Mouse (Mus musculus): ENCODE results near the gene Tom1l2. TPM values are rescaled to one million over a fixed set of nuclear protein-coding genes. Genes with fewer than 3 reads are reported as not detected.

Gene Tom1l2
- 100 to 1,000 TPM; 191 to 195 TPM for total RNA-seq (2021)
- long read RNA-seq, full-length matches to known transcripts, result 247 of 396 reads
- long read RNA-seq, partial matches to known transcripts, result 21 of 396 reads
- long read RNA-seq, other reads (novel, unspliced or antisense), result 128 of 396 reads

DNA sequence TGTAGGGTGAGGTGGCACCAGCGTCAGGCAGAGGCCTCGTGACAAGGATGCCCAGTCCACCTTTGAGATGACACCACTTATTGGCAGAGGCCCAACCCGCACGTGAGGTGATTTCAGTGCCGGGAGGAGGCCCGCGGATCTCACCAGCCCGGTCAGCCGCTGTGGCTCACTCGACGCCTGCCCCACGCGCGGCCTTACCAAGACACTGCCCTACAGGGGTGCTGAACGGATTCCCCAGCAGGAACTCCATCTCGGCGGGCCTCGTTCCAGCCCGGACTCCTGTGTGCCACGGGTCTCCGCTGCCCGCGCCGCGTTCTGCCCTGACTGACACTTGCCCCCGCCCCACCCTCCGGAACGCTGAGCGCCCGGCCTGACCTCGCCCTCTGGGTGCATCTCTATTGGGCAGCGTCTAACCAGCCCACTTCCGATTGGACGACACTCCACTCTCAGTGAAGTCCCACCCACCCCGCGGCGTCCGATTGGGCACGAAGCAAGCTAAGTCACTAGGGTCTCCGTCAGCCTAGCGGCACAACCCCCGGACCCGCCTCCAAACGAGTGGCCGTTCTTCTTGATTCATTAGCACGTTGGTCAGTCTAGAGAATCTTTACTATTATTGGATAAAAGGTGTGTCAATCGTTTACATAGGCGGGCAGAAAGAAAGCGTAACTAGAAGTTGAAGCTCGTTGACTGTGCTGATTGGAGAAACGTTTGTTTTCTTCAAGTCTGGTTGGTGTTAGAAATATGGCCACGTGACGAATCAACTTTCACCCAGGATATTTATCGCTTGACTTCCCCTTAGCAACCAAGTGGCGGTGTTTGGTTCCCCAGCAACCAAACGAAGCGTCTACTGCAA lies at the start of gene Tom1l2, which contains the start of gene Drc3:
Gene Tom1l2, minus strand, starts transcription at position 347 of the 853 bp plus-strand sequence.
Gene Drc3, plus strand, starts transcription at position 771 of the 853 bp plus-strand sequence.
- peak; percentile 99 to 100 for DNase-seq (ENCODE audit: low spot score in 2 of 2)

DNA sequence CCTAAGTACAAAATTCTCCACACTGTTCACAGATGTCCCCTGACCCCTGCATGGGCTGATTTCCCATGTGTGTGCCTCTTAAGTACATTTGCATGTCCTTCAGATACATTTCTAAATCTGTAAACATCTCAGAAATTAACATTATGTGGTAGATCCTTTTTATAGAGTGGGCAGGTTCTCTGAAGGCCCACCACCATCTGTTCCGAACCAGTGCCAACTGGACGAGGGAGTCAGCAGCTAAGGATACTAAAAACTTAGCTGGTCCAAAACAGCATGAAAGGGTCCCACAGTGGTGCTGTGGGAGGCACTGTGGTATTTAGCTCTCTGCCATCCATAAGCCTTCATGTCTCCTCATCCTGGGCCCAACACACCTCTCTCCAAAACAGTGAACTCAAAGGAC lies 44.5 kb upstream of the Tom1l2 start:
- DNase-seq (ENCODE audit: low spot score in 2 of 2), result peak in 1 of 2 experiments; percentile 31

GRCm38 (mm10) chr11:60396546-60396945 lies 43.8 kb upstream of the Tom1l2 start:
- no peak for DNase-seq (ENCODE audit: low spot score in 2 of 2)

DNA sequence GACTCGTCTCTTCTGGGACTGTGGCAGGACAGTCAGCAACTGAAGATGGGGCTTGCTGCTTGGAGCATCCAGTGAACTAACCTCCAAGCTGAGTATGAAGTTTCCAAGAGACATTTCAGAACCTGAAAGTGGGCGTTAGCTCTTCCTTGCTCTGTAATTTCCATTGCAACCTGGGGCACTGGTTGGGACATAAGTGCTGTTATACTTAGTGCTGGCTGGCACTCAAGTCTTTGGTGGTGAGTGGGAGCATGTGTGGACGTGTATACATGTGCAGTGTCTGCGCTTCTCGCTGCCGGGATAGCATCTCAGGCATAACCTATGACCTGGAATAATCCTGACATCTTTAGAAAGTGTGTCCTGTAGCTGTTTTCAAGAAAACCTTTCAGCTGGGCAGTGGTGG lies 38.6 kb upstream of the Tom1l2 start:
- no peak for DNase-seq (ENCODE audit: low spot score in 2 of 2)

GRCm38 (mm10) chr11:60387944-60388343 lies 35.2 kb upstream of the Tom1l2 start:
- DNase-seq (ENCODE audit: low spot score in 2 of 2), result no peak

DNA sequence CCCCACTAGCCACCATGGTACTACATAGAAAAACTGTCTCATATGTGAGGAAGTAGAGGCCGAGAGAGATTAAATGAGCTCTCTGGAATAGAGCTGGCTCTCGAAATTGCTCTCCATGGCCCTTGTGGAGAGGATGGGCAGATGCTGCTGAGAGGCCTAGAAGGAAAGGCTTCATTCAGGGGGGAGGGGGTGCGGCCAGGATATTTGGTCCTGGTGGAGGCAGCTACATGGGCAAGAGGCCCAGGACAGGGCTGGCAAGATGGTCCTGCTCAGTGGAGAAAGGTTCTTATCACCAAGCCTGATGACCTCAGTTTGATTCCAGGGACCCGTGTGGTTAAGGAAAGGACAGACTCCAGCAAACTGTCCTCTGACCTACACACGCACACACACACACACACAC lies 33.2 kb upstream of the Tom1l2 start:
- no peak for DNase-seq (ENCODE audit: low spot score in 2 of 2)

GRCm38 (mm10) chr11:60384762-60385421 lies 32.2 kb upstream of the Tom1l2 start:
- peak; percentile 74 to 84 for DNase-seq (ENCODE audit: low spot score in 2 of 2)

DNA sequence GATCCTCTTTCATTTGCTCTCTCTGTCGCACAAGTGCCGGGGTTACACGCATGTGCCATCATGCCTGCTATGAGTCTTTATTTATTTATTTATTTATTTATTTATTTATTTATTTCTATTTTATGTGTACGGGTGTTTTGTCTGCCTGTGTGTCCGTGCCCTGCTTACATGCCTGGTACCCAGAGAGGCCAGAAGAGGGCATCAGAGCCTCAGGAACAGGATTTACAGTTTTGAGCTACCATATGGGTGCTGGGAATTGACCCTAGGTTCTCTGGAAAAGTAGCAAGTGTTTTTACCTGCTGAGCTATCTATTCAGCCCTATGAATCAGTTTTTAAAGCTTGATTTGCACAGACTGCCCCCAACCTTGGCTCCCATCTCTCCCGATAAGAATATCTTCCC lies 30.8 kb upstream of the Tom1l2 start:
- DNase-seq (ENCODE audit: low spot score in 2 of 2), result no peak

DNA sequence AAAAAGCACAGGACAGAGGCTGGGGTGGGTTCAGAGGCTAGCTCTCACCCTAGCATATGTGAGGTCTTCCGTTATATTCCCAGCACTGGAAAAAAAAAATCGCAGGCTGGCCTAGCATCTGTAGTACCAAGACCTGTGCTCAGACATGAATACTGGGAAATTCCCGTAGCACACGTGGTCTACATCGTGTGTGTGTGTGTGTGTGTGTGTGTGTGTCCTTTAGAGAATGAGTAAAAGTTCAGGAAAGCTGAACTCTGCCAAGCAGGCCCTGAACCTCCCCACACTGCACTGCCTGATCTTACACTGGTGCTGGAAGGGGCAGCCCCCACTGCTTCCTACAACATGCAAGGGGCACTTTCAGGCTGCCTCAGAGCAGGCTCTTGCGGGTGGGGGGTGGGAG lies 21.8 kb upstream of the Tom1l2 start:
- DNase-seq (ENCODE audit: low spot score in 2 of 2), result no peak

- DNase-seq (ENCODE audit: low spot score in 2 of 2), result no peak
Measured at GRCm38 (mm10) chr11:60370431-60370830, 17.7 kb upstream of the Tom1l2 start.

GRCm38 (mm10) chr11:60369448-60369847 lies 16.7 kb upstream of the Tom1l2 start:
- DNase-seq (ENCODE audit: low spot score in 2 of 2), result no peak

- DNase-seq (ENCODE audit: low spot score in 2 of 2), result no peak
Measured at GRCm38 (mm10) chr11:60368909-60369308, 16.2 kb upstream of the Tom1l2 start.

DNA sequence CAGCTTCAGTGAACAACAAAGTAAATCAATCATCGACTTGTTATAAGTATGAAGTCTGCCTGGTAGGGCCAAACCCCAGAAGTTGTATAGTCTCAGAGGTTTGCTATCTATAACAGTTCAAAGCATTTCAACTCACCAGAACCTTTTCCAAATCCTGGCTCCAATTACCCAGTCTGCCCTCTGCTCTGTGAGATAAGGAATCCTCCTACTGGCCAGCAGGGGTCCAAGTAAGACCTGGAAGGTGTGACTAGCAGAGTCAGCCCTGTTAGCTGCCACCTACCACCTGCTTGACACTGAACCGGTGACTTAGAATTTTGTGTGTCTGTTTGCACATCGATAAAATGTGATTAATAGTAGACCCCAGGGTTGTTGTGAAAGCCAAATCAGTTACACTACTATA lies 14.6 kb upstream of the Tom1l2 start:
- DNase-seq (ENCODE audit: low spot score in 2 of 2), result no peak

DNA sequence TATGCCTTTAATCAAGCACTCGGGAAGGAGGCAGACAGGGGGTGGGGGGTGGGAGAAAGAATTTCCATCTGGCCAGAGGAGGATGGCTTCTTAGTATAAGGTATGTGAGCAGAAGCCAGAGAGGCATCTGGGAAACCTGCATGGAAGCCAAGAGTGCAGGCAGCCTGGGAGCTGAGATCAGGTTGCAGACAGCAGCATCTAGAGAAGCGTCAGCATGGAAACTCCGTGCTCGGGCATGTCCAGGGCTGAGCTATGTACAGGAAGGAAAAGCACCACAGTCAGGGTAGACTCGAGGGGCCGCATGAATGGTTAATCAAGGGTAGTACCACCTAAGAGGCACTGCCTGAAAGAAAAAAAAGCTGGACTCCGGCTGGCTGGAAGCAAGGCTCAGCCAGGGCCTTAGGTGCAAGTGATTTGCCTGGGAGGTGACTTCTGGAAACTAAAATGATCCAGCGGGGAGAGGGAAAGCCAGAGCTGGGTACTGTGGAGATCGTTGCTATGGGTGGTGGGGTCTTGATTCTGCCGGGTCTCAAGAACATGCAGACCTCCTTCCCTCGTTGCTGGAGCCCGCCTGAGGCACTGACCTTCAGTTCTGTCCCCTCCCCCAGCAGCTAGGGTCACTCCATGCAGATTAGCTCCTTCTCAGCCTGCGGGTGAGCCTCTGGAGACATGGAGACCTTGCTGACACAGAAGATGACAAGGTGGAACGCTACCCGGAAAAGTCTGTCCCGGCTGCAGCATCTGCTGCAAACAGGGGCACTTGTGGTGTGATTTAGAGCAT lies 13.7 kb upstream of the Tom1l2 start:
- DNase-seq (ENCODE audit: low spot score in 2 of 2), result no peak

GRCm38 (mm10) chr11:60360631-60361201 lies 8.0 kb upstream of the Tom1l2 start:
- DNase-seq (ENCODE audit: low spot score in 2 of 2), result no peak

DNA sequence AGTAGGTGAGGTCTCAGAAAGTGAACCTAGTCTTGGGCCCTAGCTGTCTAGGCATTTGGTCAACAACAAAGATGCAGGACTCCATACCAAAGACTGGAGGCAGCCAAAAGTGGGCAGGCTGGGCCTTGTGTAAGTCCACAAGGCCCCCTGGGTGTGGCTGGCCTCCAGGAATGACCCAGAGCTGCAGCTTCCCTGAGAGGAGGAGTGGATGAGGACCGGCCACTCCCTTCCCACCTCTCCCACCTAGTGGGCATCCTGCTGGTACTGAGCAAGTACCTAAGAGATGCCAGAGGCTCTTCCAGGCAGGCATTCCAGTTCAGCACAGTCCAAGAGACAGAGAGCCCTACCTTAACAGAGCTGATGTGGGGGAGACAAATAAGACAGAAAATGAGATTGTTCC lies 7.2 kb upstream of the Tom1l2 start:
- no peak for DNase-seq (ENCODE audit: low spot score in 2 of 2)

DNA sequence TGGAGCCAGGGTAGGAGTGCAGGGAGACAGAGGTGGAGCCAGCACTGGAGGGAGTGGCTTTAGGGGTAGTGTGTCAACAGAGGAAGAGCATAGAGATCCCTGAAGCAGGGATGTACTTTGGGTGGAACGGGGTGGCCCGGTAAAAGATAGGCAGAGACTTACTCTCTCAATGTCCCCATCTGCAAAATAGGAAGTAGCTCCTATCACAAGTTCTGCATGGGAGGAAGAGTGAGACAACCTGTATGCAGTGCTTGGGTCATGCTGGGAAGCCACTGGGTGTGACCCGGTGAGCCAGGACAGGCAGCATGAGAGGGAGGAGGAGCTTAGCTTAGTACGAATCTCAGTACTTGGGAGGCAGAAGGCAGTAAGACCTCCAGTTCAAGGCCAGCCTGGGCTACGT lies 6.4 kb upstream of the Tom1l2 start:
- no peak for DNase-seq (ENCODE audit: low spot score in 2 of 2)

DNA sequence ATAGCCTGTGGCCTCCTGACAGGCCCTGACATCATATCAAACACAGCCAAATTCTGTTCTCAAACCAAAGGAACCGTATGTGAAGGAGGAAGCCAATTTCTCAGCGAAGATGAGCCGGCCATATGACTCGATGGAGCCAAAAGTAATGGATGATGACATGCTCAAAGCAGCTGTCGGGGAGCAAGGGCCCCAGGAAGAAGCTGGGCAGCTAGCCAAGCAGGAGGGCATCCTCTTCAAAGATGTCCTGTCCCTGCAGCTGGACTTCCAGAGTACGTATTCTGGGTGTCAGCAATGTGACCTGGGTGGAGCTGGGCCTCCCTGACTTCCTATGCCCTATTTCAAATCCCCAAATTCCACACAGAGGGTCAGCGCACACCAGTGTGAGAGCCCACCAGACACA lies 5.8 kb upstream of the Tom1l2 start:
- no peak for DNase-seq (ENCODE audit: low spot score in 2 of 2)

GRCm38 (mm10) chr11:60357116-60357515 lies 4.4 kb upstream of the Tom1l2 start:
- DNase-seq (ENCODE audit: low spot score in 2 of 2), result no peak

DNA sequence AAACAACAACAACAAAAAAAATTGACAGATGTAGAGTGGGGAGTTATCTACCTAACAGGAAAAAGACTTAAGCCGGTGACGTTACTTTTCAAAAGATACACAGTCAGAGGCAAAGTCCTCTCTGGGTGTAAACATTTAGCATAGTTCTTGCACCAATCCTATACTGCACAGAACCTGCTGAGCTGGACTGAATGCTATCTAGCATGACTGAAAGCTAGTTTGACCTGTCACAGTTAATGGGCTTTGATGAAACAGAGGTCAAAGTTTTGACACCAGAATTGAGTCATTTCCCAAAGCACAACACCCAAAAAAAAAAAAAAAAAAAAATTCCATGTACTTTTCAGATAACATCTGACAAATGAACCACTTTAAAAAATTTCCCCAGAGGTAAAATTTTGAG lies 3.2 kb upstream of the Tom1l2 start:
- no peak for DNase-seq (ENCODE audit: low spot score in 2 of 2)

GRCm38 (mm10) chr11:60351925-60352371 lies 757 bp downstream of the Tom1l2 start:
- peak in 1 of 2 experiments; percentile 51 for DNase-seq (ENCODE audit: low spot score in 2 of 2)
